Mouse (Mus musculus) Patski (cell line): ENCODE measurements around the gene Zfp933. TPM values are rescaled to one million over a fixed set of nuclear protein-coding genes. Genes with fewer than 3 reads are reported as not detected.

Experiments
- ATAC-seq: fragments of 100-300 bp; one replicate; pipeline ENCODE4 v1.8.0; 2021
- CTCF ChIA-PET: fragments of 350-600 bp; sonication (Branson Sonifier 250); formaldehyde crosslinking; loops from one replicate; lab custom pipeline; 2022; ENCODE audit warnings: inconsistent platforms; lab: Charles Lee
- POLR2A ChIA-PET: fragments of 350-600 bp; sonication (Branson Sonifier 250); formaldehyde crosslinking; loops from one replicate; lab custom pipeline; 2022; ENCODE audit warnings: antibody characterized with exemption, inconsistent platforms; lab: Charles Lee
- DNase-seq: peaks from one replicate; pipeline ENCODE4 v3.0.0-alpha.2; 2011; ENCODE audit warnings: low read depth, low spot score
- H3K27me3 ChIP-seq: fragments of 371-371 bp; one replicate; pipeline ENCODE4 v1.5.1; 2021
- CTCF ChIP-seq: fragments of 100-300 bp; IDR thresholded peaks from one replicate; pipeline ENCODE4 v1.5.1; 2021
- in situ Hi-C: fragments of 300-500 bp; cut with MboI; formaldehyde crosslinking; loops from 3 replicates; pipeline ENCODE4 v1.11.1; 2018; ENCODE audit warnings: low pct_unique_long_range_greater_than_20kb, mixed read lengths
- polyA plus RNA-seq: library from polyadenylated mRNA; unstranded; gene quantifications from one replicate; pipeline ENCODE4 v1.2.3, GENCODE M21; 2021

Gene Zfp933
- 4.4 TPM for polyA plus RNA-seq

DNA sequence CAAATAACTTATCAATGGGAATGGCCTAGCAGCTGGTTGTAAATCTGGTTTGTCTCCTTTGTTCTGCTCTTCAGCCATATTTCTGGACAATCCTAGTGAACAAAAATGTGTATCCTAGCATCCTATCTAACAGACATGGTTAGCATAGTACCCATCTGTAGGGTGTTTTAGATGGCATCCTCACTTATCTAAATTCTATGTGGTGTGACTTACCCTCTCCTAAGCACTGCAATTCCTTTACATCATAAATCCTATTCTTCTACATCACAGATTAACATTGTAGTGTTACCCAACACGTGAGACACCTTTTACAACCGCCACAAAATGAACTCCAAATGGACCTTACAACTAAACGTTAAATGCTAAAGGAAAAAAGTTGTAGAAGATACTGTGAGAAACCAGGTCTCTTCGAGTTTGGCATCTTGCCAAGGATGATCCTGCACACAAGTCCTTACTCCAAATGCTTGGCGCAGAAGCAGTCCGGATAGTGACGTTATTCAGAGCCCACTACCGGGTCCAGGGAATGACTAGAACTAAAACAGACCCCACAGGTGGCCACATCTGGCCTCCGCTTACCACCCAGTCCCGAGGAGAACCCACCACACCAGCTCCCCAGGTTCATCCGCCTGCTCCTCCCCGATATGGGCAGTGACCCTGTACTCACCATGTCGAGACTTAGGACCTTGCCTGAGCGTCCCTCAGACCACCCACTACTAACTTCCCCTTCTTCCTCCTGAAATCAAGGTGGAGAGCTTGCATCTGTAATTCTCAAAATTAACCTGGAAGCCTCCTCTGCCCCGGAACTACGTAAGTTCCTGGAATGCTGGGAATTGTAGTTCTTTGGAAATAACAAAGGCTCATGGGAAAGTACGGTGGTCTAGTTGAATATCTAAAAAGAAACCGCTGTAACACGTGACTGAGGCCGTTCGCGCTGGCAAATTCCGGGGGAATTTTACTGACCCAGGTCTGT lies at the start of gene Zfp933:
Zfp933 (minus strand) TSS at position 753 of the 970 bp plus-strand sequence.
- CTCF ChIA-PET, result no interaction called here
- in situ Hi-C loops, result loop anchor here (25.0 kb wide), 1 partner anchor 436 kb away; no protein-coding TSS in a partner anchor
- peak; percentile 77 for ATAC-seq
- POLR2A ChIA-PET, result interaction anchor here (0.7 kb wide), 1 partner anchor 11 kb away, joined by 3 read pairs; no protein-coding TSS in a partner anchor
- DNase-seq, result peak; percentile 83
- H3K27me3 ChIP-seq, result no peaks in the 10 kb centered on the region
- no peak for TF ChIP-seq CTCF

DNA sequence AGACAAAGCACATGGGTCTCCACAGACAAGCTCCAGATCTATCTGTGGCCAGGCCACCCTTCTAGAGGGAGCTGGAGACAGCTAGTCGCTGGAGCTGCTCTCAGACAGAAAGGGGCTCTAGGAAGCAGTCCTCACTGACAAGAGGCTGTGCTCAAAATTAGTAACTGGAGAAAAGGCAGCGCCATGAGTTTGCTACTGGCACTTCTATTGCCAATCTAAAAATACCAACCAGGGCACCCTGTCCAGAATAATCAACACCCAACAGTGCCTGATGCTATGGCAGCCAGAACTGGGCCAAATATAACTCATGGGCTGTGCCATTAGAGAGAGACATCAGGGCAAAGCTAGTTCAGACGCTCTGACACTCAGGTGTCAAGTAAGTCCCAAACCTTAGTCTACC lies 49.2 kb upstream of the Zfp933 start:
- POLR2A ChIA-PET, result no interaction called here

DNA sequence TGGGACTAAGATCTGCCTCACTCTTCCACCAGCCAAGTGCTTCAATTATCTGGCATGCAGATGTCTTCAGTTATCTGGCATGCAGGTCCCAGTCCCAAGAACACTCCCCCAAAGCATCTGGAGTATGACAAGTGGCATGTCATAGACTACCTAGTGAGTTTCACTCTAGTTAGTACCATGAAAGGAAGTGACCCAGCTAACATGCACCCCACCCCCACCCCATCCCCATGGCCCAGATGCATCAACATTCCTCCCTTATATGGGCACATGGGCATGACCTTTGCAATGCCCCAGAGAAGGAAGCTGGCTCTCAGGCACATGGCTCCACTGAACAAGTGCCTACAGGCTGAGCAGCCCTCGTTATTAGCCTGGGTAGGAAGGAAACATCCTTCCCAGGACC lies 48.2 kb upstream of the Zfp933 start:
- no peak for DNase-seq
- no peak for TF ChIP-seq CTCF
- in situ Hi-C loops, result no loop called here
- CTCF ChIA-PET, result no interaction called here
- no peaks in the 10 kb centered on the region for H3K27me3 ChIP-seq
- POLR2A ChIA-PET, result no interaction called here
- no peak for ATAC-seq

More for the DNA sequence above, 49.2 kb upstream of the Zfp933 start:
- ATAC-seq (no peak), DNase-seq (no peak)
- no peaks in the 10 kb centered on the region for H3K27me3 ChIP-seq
- in situ Hi-C loops, result no loop called here
- no peak for TF ChIP-seq CTCF
- CTCF ChIA-PET, result no interaction called here

DNA sequence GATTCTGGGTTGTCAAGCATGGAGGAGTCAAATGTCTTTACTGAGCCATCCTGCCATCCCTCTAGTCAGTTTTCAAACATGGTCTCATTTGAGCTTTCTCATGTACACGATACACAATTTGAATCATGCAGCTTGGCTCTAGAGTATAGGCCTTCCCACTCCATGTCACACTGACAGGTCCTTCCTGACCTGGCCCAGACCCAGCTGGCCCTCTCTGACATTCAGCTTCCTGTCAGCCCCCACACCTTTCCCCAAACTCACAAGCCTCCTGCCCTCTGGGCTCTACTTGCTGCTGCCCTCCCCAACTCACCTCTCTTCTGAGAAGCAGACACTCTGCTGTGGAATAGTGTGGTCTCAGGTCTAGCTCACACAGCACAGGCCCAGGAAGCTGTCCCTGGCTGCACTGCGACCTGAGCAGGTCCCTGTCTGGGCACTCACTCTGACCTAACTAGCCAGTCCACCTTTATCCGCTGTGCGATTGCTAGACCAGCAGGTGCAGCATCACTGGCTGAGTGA lies 47.7 kb upstream of the Zfp933 start:
- DNase-seq (no peak), ATAC-seq (no peak)
- TF ChIP-seq CTCF, result no peak
- in situ Hi-C loops, result no loop called here
- ChIA-PET CTCF (no interaction called here), POLR2A (no interaction called here)
- H3K27me3 ChIP-seq, result no peaks in the 10 kb centered on the region

DNA sequence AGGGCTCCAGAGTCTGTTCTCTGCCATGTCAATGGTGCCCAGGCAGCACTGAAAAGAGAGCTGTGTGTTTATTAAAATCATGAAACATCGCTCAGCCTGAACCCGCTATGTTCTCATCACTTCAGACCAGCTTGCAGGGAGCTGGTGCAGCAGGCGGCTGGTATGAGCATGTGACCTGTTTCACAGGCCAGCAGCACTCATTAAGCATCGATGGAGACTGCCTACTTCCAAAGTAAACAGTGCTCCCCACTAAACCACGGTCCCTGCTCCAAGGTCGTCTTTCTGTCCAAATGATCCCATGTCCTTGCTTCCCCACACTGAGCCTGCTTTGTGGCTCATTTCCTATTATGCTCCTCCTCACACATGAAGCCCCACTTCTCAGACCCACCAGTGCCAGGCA lies 42.2 kb upstream of the Zfp933 start:
- ChIA-PET POLR2A (interaction anchor here (1.1 kb wide), 1 partner anchor 13 kb away, joined by 3 read pairs; no protein-coding TSS in a partner anchor), CTCF (no interaction called here)
- no peak for TF ChIP-seq CTCF
- DNase-seq (no peak), ATAC-seq (peak; percentile 39)
- H3K27me3 ChIP-seq, result no peaks in the 10 kb centered on the region
- in situ Hi-C loops, result no loop called here

DNA sequence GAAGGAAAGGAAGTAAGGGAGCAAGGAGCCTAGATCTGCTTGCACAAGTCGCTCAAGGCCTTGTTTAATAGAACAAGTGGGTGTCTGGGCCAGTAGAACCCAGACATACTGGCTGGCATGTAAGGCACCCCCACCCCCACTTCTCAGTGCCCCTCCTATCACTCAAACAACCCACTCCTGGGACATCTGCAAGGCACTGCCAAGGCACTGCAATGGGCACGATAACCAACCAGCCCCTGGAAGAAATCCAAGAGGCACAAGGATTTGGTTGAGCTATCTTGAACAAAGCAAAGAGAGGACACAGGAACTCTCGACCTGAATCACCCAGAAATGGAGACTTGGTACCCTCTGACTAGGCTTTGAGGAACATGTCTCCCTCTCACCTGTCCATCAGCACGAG lies 40.1 kb upstream of the Zfp933 start:
- in situ Hi-C loops, result no loop called here
- H3K27me3 ChIP-seq, result no peaks in the 10 kb centered on the region
- ATAC-seq (no peak), DNase-seq (no peak)
- ChIA-PET POLR2A (no interaction called here), CTCF (no interaction called here)
- TF ChIP-seq CTCF, result no peak

DNA sequence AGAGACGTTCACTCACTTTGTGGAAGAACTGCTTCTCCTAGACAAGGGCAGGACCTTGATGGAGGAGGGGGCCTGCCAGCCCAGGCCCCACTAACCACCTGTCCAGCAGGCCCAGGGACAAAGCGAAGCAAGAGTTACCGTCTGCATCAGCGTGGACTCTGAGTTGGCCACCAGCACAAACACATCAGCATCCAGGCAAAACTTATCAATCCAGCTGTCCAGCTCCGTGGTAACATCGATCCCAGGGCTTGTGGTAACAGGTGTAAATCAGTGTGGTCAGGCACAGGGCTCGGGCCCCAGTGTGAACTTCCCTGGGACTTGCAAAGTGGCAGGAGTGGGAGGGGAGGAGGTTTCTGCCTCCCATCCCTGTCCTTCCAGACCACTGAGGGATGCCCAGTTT lies 39.1 kb upstream of the Zfp933 start:
- in situ Hi-C loops, result no loop called here
- TF ChIP-seq CTCF, result no peak
- DNase-seq, result no peak
- ChIA-PET POLR2A (no interaction called here), CTCF (no interaction called here)
- no peak for ATAC-seq
- no peaks in the 10 kb centered on the region for H3K27me3 ChIP-seq

DNA sequence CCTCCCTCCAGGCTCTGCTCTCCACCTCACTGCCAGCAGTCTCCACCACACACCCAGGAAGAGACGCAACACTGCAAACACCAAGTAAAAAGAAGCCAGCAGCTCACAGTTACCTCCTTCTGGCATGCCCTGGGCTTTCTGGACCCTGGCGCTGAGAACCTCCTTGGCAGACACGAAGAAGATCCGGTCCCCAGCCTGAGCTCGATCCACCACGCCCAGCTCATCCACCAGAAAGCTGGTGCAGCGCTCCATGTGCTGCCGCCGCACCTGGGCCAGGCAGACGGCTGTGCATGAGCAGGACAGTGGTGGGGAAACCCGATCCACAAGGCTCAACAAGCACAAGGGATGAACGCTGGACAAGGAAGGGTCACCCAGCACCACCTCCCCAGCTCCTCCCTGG lies 38.0 kb upstream of the Zfp933 start:
- POLR2A ChIA-PET, result no interaction called here
- H3K27me3 ChIP-seq, result no peaks in the 10 kb centered on the region
- CTCF ChIA-PET, result no interaction called here
- in situ Hi-C loops, result no loop called here
- no peak for DNase-seq
- ATAC-seq, result no peak
- no peak for TF ChIP-seq CTCF

DNA sequence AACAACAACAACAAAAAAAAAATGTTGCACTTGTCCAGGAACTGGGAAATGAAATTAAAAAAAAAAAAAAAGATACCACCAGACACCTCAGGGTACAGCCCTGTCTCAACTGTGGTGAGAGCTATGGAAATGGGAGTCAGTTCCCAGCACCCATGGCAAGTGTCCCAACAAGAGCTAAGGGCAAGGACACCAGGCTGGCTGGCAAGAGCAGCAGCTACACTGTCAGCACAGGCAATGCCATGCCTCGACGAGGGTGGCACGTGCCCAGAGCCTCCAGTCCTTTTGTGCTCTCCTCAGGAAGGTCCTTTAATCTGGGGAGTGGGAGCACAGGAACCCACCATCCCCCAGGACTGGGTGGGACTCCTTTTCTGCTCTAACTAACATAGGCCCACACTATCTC lies 36.0 kb upstream of the Zfp933 start:
- H3K27me3 ChIP-seq, result no peaks in the 10 kb centered on the region
- DNase-seq (no peak), ATAC-seq (no peak)
- POLR2A ChIA-PET, result no interaction called here
- TF ChIP-seq CTCF, result no peak
- in situ Hi-C loops, result no loop called here
- CTCF ChIA-PET, result no interaction called here

DNA sequence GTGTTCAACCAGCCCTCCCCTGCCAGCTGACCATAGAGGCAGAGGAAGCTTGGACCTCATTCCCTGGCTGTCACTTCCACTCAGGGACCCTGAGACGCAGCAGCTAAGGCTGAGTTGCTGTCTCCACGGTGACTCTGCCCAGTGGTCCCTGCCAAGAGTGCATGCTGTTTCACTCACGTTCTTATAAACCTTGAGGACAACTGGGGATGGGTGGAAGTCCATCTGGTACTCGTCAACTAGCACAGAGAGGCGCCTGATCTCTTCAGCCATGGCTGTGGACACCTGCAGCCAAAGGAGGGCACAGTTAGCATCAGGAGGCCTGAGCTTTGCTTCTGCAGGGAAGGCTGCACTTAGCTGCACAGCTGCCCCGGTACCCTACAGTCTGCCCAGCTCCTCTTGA lies 34.9 kb upstream of the Zfp933 start:
- H3K27me3 ChIP-seq, result no peaks in the 10 kb centered on the region
- in situ Hi-C loops, result no loop called here
- ChIA-PET POLR2A (no interaction called here), CTCF (no interaction called here)
- TF ChIP-seq CTCF, result no peak
- no peak for DNase-seq
- no peak for ATAC-seq

DNA sequence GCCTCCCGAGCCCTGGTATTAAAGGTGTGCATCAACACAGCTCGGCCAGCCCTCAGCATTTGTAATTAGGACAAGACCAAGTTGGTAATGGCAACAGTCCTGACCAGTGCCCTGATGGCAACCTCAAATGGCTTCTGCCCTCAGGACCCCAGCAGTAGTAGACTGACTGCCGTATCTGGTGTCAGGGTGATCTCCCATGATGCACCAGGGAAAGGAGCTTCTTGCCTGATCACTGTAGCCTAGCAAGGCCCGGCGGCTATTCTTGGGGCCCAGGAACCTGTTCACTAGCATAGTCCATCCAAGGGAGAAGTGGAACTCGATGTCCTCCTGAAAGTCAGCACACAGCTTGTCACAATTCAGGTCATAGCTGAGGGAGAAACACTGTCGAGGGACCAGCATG lies 33.6 kb upstream of the Zfp933 start:
- ChIA-PET CTCF (no interaction called here), POLR2A (no interaction called here)
- no peak for TF ChIP-seq CTCF
- in situ Hi-C loops, result no loop called here
- H3K27me3 ChIP-seq, result no peaks in the 10 kb centered on the region
- no peak for DNase-seq
- no peak for ATAC-seq
